Mouse (Mus musculus) stomach, embryonic 16.5 days (tissue): ENCODE results near the gene Havcr2. TPM values are rescaled to one million over a fixed set of nuclear protein-coding genes. Genes with fewer than 3 reads are reported as not detected.
"Not testable (repeated sequence)": the region's sequence is repeated elsewhere in the genome, so short reads cannot be mapped to it uniquely, and the experiment has no call there.

ENCODE experiments used
- ATAC-seq: fragments of 200-750 bp; cut with Nextera tagmentation; 2 replicates; pipeline ENCODE4 v1.8.0; 2017; ENCODE audit warnings: moderate number of reproducible peaks, moderate TSS enrichment; ENCODE audit not compliant: insufficient read depth, low FRiP score
- H3K27ac ChIP-seq: fragments of 300-500 bp; sonication (generic); 2 replicates; pipeline ENCODE4 v1.5.1; 2014; ENCODE audit warnings: low read length
- H3K27me3 ChIP-seq: fragments of 300-500 bp; sonication (generic); 2 replicates; pipeline ENCODE4 v1.6.1; 2014; ENCODE audit warnings: low read length, control low read depth, mixed read lengths; ENCODE audit not compliant: control insufficient read depth, insufficient read depth
- H3K36me3 ChIP-seq: fragments of 300-500 bp; sonication (generic); 2 replicates; pipeline ENCODE4 v1.6.1; 2014; ENCODE audit warnings: low read length; ENCODE audit not compliant: control insufficient read depth, insufficient read depth
- H3K4me1 ChIP-seq: fragments of 300-500 bp; sonication (generic); 2 replicates; pipeline ENCODE4 v1.6.1; 2014; ENCODE audit warnings: low read length, control low read depth, mixed read lengths; ENCODE audit not compliant: control insufficient read depth, insufficient read depth
- H3K4me2 ChIP-seq: fragments of 300-500 bp; sonication (generic); 2 replicates; pipeline ENCODE4 v1.6.1; 2014; ENCODE audit warnings: low read depth, low read length, mixed read lengths
- H3K4me3 ChIP-seq: fragments of 300-500 bp; sonication (generic); replicated peaks from 2 replicates; pipeline ENCODE4 v1.5.1; 2014; ENCODE audit warnings: mild to moderate bottlenecking, low read length
- H3K9ac ChIP-seq: fragments of 300-500 bp; sonication (generic); 2 replicates; pipeline ENCODE4 v1.6.1; 2014; ENCODE audit warnings: low read length
- H3K9me3 ChIP-seq: fragments of 300-500 bp; sonication (generic); replicated peaks from 2 replicates; pipeline ENCODE4 v1.6.1; 2016; ENCODE audit warnings: low read length, control low read depth; ENCODE audit not compliant: control insufficient read depth
- WGBS: fragments of 180-500 bp; shearing (Covaris S2); extraction: QIAGEN DNeasy Blood & Tissue Kit; methylation state at CpG from one replicate; pipeline ENCODE4 v1.1.7; 2014; 5-methylcytosine and 5-hydroxymethylcytosine counted together
- polyA plus RNA-seq: library from polyadenylated mRNA; unstranded; fragments of >200 nt; fragmentation: Nextera tagmentation; extraction: Ambion mirVana; gene quantifications from 2 replicates; pipeline ENCODE4 v1.2.1, GENCODE M21; 2015

Gene Havcr2
- polyA plus RNA-seq, 1 experiment from 2014 or later: 0.17 TPM

GRCm38 (mm10) chr11:46488231-46488630, 33.5 kb downstream of the Havcr2 start:
- H3K27me3 ChIP-seq: no peaks in the 10 kb centered on the region
- no peaks in the 10 kb centered on the region for H3K4me1 ChIP-seq
- no peaks in the 10 kb centered on the region for H3K36me3 ChIP-seq
- H3K9ac ChIP-seq: no peak overlapping the region
- no peak overlapping the region for H3K4me3 ChIP-seq
- 0 out of 2 replicates have a peak, but pooled peaks cover 3% of the 10 kb centered on the region for H3K9me3 ChIP-seq
- 12% methylated on average over 1 of the region's 1 CpGs for whole genome bisulfite sequencing
- no peak overlapping the region for H3K4me2 ChIP-seq
- ATAC-seq: no peak
- H3K27ac ChIP-seq: no peak overlapping the region

DNA sequence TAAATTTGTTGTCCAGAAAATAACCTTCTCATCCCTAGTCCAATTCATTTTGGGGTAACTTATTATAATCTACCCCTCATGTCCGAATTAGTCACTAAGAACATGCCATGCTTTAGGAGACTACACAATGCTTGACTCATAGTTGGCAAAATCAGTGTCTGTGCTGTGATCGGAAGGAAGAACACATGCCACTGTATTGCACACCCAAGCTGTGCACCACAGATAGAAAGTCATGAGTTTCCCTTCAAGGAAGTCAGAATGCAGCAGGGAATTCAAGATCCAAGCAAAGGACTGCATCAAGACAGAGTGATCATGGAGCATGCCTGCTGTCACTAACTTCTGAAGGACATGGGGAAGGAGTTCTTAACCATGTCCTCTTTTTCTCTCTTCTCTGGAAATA, 33.9 kb downstream of the Havcr2 start:
- no peak overlapping the region for H3K9ac ChIP-seq
- no peak for ATAC-seq
- H3K4me3 ChIP-seq: no peak overlapping the region
- 83% methylated on average over 2 of the region's 2 CpGs for WGBS
- H3K4me2 ChIP-seq: no peak overlapping the region
- no peaks in the 10 kb centered on the region for H3K27me3 ChIP-seq
- no peaks in the 10 kb centered on the region for H3K4me1 ChIP-seq
- no peak overlapping the region for H3K27ac ChIP-seq
- 0 out of 2 replicates have a peak, but pooled peaks cover 3% of the 10 kb centered on the region for H3K9me3 ChIP-seq
- H3K36me3 ChIP-seq: no peaks in the 10 kb centered on the region

- Histone ChIP-seq H3K4me2 (no peak overlapping the region), H3K4me1 (no peaks in the 10 kb centered on the region), H3K36me3 (no peaks in the 10 kb centered on the region), H3K9me3 (no peaks in the 10 kb centered on the region), H3K27ac (no peak overlapping the region), H3K4me3 (no peak overlapping the region), H3K27me3 (no peaks in the 10 kb centered on the region), H3K9ac (no peak overlapping the region)
- 52% methylated on average over 3 of the region's 3 CpGs for WGBS
- no peak for ATAC-seq
These were observed 52.4 kb downstream of the Havcr2 start for GRCm38 (mm10) chr11:46507146-46507545.

DNA sequence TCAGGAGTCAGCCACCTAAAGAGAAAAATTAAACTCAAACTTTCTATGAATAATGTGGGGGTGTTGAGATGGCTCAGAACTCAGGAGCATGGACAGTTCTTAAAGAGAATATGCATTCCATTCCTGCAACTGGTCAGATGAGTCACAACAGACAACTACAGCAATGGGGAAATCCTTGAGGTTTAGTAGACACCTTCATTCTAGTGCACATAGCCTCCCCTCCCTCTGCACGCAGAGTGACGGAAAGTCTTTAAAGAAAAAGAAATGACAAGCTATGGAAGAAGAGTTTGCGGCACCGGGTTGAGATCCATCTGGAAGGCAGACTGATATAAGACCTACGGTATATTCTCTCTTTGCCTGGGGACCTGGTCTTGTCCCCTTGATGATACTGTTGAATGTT, 55.2 kb downstream of the Havcr2 start:
- H3K9me3 ChIP-seq: no peaks in the 10 kb centered on the region
- H3K36me3 ChIP-seq: no peaks in the 10 kb centered on the region
- ATAC-seq: no peak
- no peaks in the 10 kb centered on the region for H3K27me3 ChIP-seq
- 87% methylated on average over 5 of the region's 5 CpGs for WGBS
- H3K4me3 ChIP-seq: no peak overlapping the region
- H3K9ac ChIP-seq: no peak overlapping the region
- H3K4me2 ChIP-seq: no peak overlapping the region
- no peaks in the 10 kb centered on the region for H3K4me1 ChIP-seq
- no peak overlapping the region for H3K27ac ChIP-seq

DNA sequence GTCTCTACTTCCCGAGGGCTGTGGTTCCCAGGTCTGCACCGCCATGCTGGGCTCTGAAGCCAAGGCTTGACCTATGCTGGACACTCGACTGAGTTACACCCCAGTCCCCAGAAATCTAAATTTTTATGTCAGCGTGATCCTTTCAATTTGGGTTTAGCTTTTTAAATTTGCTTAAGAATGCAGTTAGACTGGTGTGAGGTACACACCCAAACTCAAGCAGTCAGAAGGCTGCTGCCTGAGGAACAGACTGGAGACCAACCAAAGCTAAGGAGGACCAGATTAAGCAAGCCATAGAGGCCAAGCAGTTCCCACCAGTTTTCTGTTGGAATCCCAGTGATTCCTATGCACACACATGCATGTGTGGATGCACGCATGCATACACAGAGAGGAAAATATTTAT, 66.6 kb downstream of the Havcr2 start:
- not testable (repeated sequence) for ATAC-seq

GRCm38 (mm10) chr11:46522719-46523118, 68.0 kb downstream of the Havcr2 start:
- no peak for ATAC-seq
- Histone ChIP-seq H3K4me3 (no peak overlapping the region), H3K27ac (no peak overlapping the region), H3K4me1 (no peaks in the 10 kb centered on the region), H3K27me3 (no peaks in the 10 kb centered on the region), H3K9me3 (no peaks in the 10 kb centered on the region), H3K9ac (no peak overlapping the region), H3K4me2 (no peak overlapping the region), H3K36me3 (no peaks in the 10 kb centered on the region)
- WGBS: 74% methylated on average over 3 of the region's 3 CpGs

More for the DNA sequence above, 66.6 kb downstream of the Havcr2 start:
- H3K9me3 ChIP-seq, H3K4me1 ChIP-seq, H3K9ac ChIP-seq, H3K4me2 ChIP-seq, H3K36me3 ChIP-seq, H3K27ac ChIP-seq, H3K4me3 ChIP-seq, H3K27me3 ChIP-seq: not testable (repeated sequence)
- WGBS: 79% methylated on average over 5 of the region's 5 CpGs

GRCm38 (mm10) chr11:46523912-46524311, 69.2 kb downstream of the Havcr2 start, which contains the start of gene Gm12169:
Gene Gm12169 (plus strand): TSS chr11:46524212.
- H3K4me2 ChIP-seq: no peak within 1 kb of the TSS
- H3K9ac ChIP-seq: no peak within 1 kb of the TSS
- no peak for ATAC-seq
- H3K9me3 ChIP-seq: no peaks in the 10 kb centered on the region
- no peaks in the 10 kb centered on the region for H3K4me1 ChIP-seq
- H3K27me3 ChIP-seq: no peaks in the 10 kb centered on the region
- WGBS: 85% methylated on average over 2 of the region's 2 CpGs
- no peak within 1 kb of the TSS for H3K27ac ChIP-seq
- no peaks in the 10 kb centered on the region for H3K36me3 ChIP-seq
- no peak within 1 kb of the TSS for H3K4me3 ChIP-seq

- H3K27me3 ChIP-seq: no peaks in the 10 kb centered on the region
- WGBS: 66% methylated on average over 4 of the region's 4 CpGs
- H3K4me3 ChIP-seq: no peak overlapping the region
- no peak overlapping the region for H3K9ac ChIP-seq
- no peak for ATAC-seq
- H3K27ac ChIP-seq: no peak overlapping the region
- no peak overlapping the region for H3K4me2 ChIP-seq
- no peaks in the 10 kb centered on the region for H3K36me3 ChIP-seq
- H3K4me1 ChIP-seq: no peaks in the 10 kb centered on the region
- H3K9me3 ChIP-seq: no peaks in the 10 kb centered on the region
These were observed 75.4 kb downstream of the Havcr2 start for GRCm38 (mm10) chr11:46530149-46530548.
